Mouse (Mus musculus) G1E (cell line): Measurements from ENCODE around the gene Spon1. TPM values are rescaled to one million over a fixed set of nuclear protein-coding genes. Genes with fewer than 3 reads are reported as not detected.

Experiments used
- ATAC-seq: 2 replicates; pipeline ENCODE4 v1.8.0; 2016; ENCODE audit warnings: mild to moderate bottlenecking; ENCODE audit not compliant: insufficient number of reproducible peaks, poor library complexity, low FRiP score, severe bottlenecking; ENCODE audit errors: extremely low read depth
- DNase-seq: peaks from one replicate; pipeline ENCODE4 v3.0.0; 2012; ENCODE audit warnings: low spot score
- H3K27me3 ChIP-seq: 2 replicates; pipeline ENCODE4 v1.6.1; 2012; ENCODE audit warnings: mild to moderate bottlenecking, low read length, inconsistent platforms; ENCODE audit not compliant: insufficient read depth
- H3K36me3 ChIP-seq: replicated peaks from 2 replicates; pipeline ENCODE3; 2012; ENCODE audit warnings: mild to moderate bottlenecking, inconsistent platforms
- H3K4me1 ChIP-seq: 2 replicates; pipeline ENCODE4 v1.6.1; 2012; ENCODE audit warnings: low read depth, low read length, inconsistent platforms, mixed read lengths; ENCODE audit not compliant: insufficient read depth
- H3K4me3 ChIP-seq: 2 replicates; pipeline ENCODE4 v1.5.1; 2012; ENCODE audit warnings: low read depth, mild to moderate bottlenecking, inconsistent platforms, low read length, moderate library complexity, mixed read lengths
- H3K9me3 ChIP-seq: replicated peaks from 2 replicates; pipeline ENCODE4 v1.6.1; 2012; ENCODE audit warnings: inconsistent platforms
- CTCF ChIP-seq: IDR thresholded peaks from 2 replicates; pipeline ENCODE4 v1.5.1; 2012; ENCODE audit warnings: low read depth, low read length, inconsistent platforms, mixed read lengths
- GATA1 ChIP-seq: IDR thresholded peaks from 2 replicates; pipeline ENCODE4 v1.6.1; 2012; ENCODE audit warnings: borderline replicate concordance, low read length, inconsistent platforms, mixed read lengths
- GATA2 ChIP-seq: IDR thresholded peaks from 2 replicates; pipeline ENCODE4 v1.6.1; 2012; ENCODE audit warnings: low read depth, low read length, inconsistent platforms, borderline replicate concordance
- POLR2AphosphoS5 ChIP-seq: IDR thresholded peaks from 2 replicates; pipeline ENCODE4 v1.6.1; 2012; ENCODE audit warnings: low read depth, low read length, inconsistent platforms; ENCODE audit not compliant: insufficient replicate concordance
- TAL1 ChIP-seq: conservative IDR thresholded peaks from 2 replicates; pipeline ENCODE4 v1.6.1; 2012; ENCODE audit warnings: low read depth, low read length, inconsistent platforms, mixed read lengths
- polyA plus RNA-seq: library from polyadenylated mRNA; stranded (reverse); fragments of >175 nt; gene quantifications from 2 replicates; pipeline ENCODE4 v1.2.3, GENCODE M21; 2012
- total RNA-seq, 2 experiments: library from RNA; stranded (forward) in 1 of 2; stranded (reverse) in 1 of 2; fragments of 200-1000 nt in 1 of 2; fragments of >200 nt in 1 of 2; fragmentation: Nextera tagmentation in 1 of 2; gene quantifications; 2 replicates each; pipeline ENCODE4 v1.2.3; 2014 to 2017

Gene Spon1
- total and polyA plus RNA-seq, 3 experiments, result 0.05 TPM; not detected in 2

- ATAC-seq, result no peak
Measured at GRCm38 (mm10) chr7:114011726-114012443, 246.1 kb downstream of the Spon1 start.

GRCm38 (mm10) chr7:114016001-114016949, 250.5 kb downstream of the Spon1 start:
- ATAC-seq, result no peak
- Histone ChIP-seq H3K4me1 (peaks cover 5% of the 10 kb centered on the region; the same call in 1 of the 2 replicates), H3K27me3 (no peaks in the 10 kb centered on the region; the same call in 1 of the 2 replicates), H3K9me3 (no peaks in the 10 kb centered on the region), H3K36me3 (no peaks in the 10 kb centered on the region), H3K4me3 (no peak overlapping the region)
- no peak for DNase-seq
- TF ChIP-seq TAL1 (no peak), CTCF (no peak)

More at GRCm38 (mm10) chr7:114011726-114012443, 246.1 kb downstream of the Spon1 start:
- Histone ChIP-seq H3K4me1 (no peaks in the 10 kb centered on the region), H3K36me3 (no peaks in the 10 kb centered on the region), H3K4me3 (no peak overlapping the region), H3K9me3 (no peaks in the 10 kb centered on the region), H3K27me3 (no peaks in the 10 kb centered on the region)
- TF ChIP-seq POLR2AphosphoS5 (no peak), GATA2 (no peak), TAL1 (no peak), CTCF (no peak), GATA1 (no peak)
- DNase-seq, result no peak

- DNase-seq, result no peak
- H3K4me1 ChIP-seq, result peaks cover 5% of the 10 kb centered on the region; the same call in 1 of the 2 replicates
- H3K27me3 ChIP-seq, result no peaks in the 10 kb centered on the region; the same call in 1 of the 2 replicates
- H3K36me3 ChIP-seq, result no peaks in the 10 kb centered on the region
- H3K4me3 ChIP-seq, result no peak overlapping the region
- TF ChIP-seq CTCF (no peak), GATA1 (no peak), TAL1 (no peak), GATA2 (no peak), POLR2AphosphoS5 (no peak)
- no peaks in the 10 kb centered on the region for H3K9me3 ChIP-seq
- ATAC-seq, result no peak
Measured at GRCm38 (mm10) chr7:114018861-114019260, 253.1 kb downstream of the Spon1 start.

- peaks cover 5% of the 10 kb centered on the region; the same call in 1 of the 2 replicates for H3K4me1 ChIP-seq
- no peak for TF ChIP-seq GATA1
- TF ChIP-seq CTCF, result no peak
- TF ChIP-seq GATA2, result no peak
- TF ChIP-seq POLR2AphosphoS5, result no peak
- no peak for TF ChIP-seq TAL1
- H3K36me3 ChIP-seq, result no peaks in the 10 kb centered on the region
- DNase-seq, result no peak
- H3K4me3 ChIP-seq, result no peak overlapping the region
- H3K9me3 ChIP-seq, result no peaks in the 10 kb centered on the region
- no peaks in the 10 kb centered on the region; the same call in 1 of the 2 replicates for H3K27me3 ChIP-seq
- ATAC-seq, result no peak
Measured at GRCm38 (mm10) chr7:114020057-114020703, 254.4 kb downstream of the Spon1 start.

GRCm38 (mm10) chr7:114020704-114021093, 254.9 kb downstream of the Spon1 start:
- H3K9me3 ChIP-seq, result no peaks in the 10 kb centered on the region
- TF ChIP-seq TAL1 (no peak), CTCF (peak; percentile 68; the same call in 1 of the 2 replicates), POLR2AphosphoS5 (no peak), GATA2 (no peak)
- H3K36me3 ChIP-seq, result no peaks in the 10 kb centered on the region
- 0 out of 2 replicates have a peak, but pooled peaks have one; percentile 22 for ATAC-seq
- DNase-seq, result peak; percentile 39
- peaks cover 5% of the 10 kb centered on the region; the same call in 1 of the 2 replicates for H3K4me1 ChIP-seq
- H3K27me3 ChIP-seq, result no peaks in the 10 kb centered on the region; the same call in 1 of the 2 replicates
- no peak overlapping the region for H3K4me3 ChIP-seq

GRCm38 (mm10) chr7:114026923-114027322, 261.1 kb downstream of the Spon1 start:
- DNase-seq (no peak), ATAC-seq (no peak)
- no peaks in the 10 kb centered on the region for H3K4me1 ChIP-seq
- no peak for TF ChIP-seq CTCF
- no peak for TF ChIP-seq POLR2AphosphoS5
- no peak for TF ChIP-seq GATA2
- no peak for TF ChIP-seq TAL1
- TF ChIP-seq GATA1, result no peak
- no peaks in the 10 kb centered on the region for H3K9me3 ChIP-seq
- H3K27me3 ChIP-seq, result no peaks in the 10 kb centered on the region
- H3K4me3 ChIP-seq, result no peak overlapping the region
- no peaks in the 10 kb centered on the region for H3K36me3 ChIP-seq
